Mouse (Mus musculus) erythroid progenitor cell, adult 5-6 weeks (primary cell): ENCODE measurements around the gene Gm16368. TPM values are rescaled to one million over a fixed set of nuclear protein-coding genes. Genes with fewer than 3 reads are reported as not detected.
"Not testable (repeated sequence)": the region's sequence is repeated elsewhere in the genome, so short reads cannot be mapped to it uniquely, and the experiment has no call there.

Experiments
- ATAC-seq: replicated peaks from 2 replicates; pipeline ENCODE4 v1.8.0; 2016; ENCODE audit warnings: moderate number of reproducible peaks, mild to moderate bottlenecking, moderate TSS enrichment, inconsistent platforms; ENCODE audit not compliant: poor library complexity, low FRiP score, severe bottlenecking
- total RNA-seq, 2 experiments: library from RNA; stranded (forward) in 1 of 2; stranded (reverse) in 1 of 2; fragments of 150-400 nt in 1 of 2; fragments of 186-747, 209-891 nt in 1 of 2; gene quantifications; 2 replicates each; pipeline versions ENCODE4 v1.2.3 to v1.2.4; 2015 to 2017; ENCODE audit warnings: low replicate concordance in 2 of 2

Gm16368 gene
- total RNA-seq (2015; ENCODE audit: low replicate concordance) (not detected in 2 replicates), total RNA-seq (2017; ENCODE audit: low replicate concordance) (not detected in 2 replicates)

DNA sequence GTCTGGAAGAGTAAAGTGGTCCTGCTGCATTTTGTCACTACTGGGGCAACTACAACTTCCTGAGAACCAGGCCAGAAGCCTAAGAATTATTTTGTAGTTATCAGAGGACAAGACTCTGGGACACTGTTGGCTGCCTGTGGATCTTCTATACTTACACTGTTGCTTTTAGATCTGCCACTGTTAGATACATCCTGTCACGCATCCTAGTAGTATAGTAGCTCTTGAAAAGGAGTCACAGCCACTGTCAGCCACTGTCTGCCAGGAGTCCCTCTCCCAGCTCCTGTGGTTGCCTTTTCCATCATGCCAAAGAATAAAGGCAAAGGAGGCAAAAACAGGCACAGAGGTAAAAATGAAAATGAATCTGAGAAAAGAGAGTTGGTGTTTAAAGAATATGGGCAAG, at the start of gene Gm16368:
Gene Gm16368 (plus strand): TSS at position 301 of the 400 bp plus-strand sequence.
- ATAC-seq, result not testable (repeated sequence)

- not testable (repeated sequence) for ATAC-seq
These were observed 44.4 kb upstream of the Gm16368 start for GRCm38 (mm10) chr12:88039062-88039461.

GRCm38 (mm10) chr12:88039703-88040102, 43.8 kb upstream of the Gm16368 start:
- not testable (repeated sequence) for ATAC-seq

DNA sequence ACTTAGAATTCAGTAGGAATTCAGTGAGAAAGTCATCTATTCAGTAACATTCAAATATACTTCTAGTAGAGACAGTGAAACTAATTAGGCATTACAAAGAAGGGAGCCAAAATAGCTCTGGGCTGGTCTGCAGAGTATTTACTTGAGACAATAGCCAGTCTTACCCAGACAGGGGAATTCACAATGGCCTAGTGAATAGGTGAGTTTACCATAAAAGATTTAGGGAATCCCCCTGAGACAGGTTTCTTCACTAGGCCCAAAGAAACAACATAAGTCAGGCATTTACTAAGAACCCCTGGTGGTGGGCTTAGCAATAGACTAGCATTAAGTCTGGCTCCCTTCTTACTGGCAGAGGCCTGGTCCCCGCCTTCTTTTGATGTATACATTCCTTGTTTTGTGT, 38.3 kb upstream of the Gm16368 start:
- not testable (repeated sequence) for ATAC-seq

Other genes starting within 250 kb of the Gm16368 start
- gene Gm2001, start 241.4 kb upstream of the Gm16368 start, total RNA-seq (2015; ENCODE audit: low replicate concordance), result not detected in 2 replicates
- not detected in 2 replicates for gene Gm2001, start 241.4 kb upstream of the Gm16368 start, total RNA-seq (2017; ENCODE audit: low replicate concordance)
- not detected in 2 replicates for gene Gm2016, start 209.6 kb upstream of the Gm16368 start, total RNA-seq (2015; ENCODE audit: low replicate concordance)
- gene Gm2016, start 209.6 kb upstream of the Gm16368 start, total RNA-seq (2017; ENCODE audit: low replicate concordance), result not detected in 2 replicates
- gene Gm2022, start 188.3 kb upstream of the Gm16368 start, total RNA-seq (2015; ENCODE audit: low replicate concordance), result not detected in 2 replicates
- gene Gm2022, start 188.3 kb upstream of the Gm16368 start, total RNA-seq (2017; ENCODE audit: low replicate concordance), result not detected in 2 replicates
- gene Gm2035, start 163.8 kb upstream of the Gm16368 start, total RNA-seq (2015; ENCODE audit: low replicate concordance), result not detected in 2 replicates
- not detected in 2 replicates for gene Gm2035, start 163.8 kb upstream of the Gm16368 start, total RNA-seq (2017; ENCODE audit: low replicate concordance)
- gene Gm2042, start 129.6 kb upstream of the Gm16368 start, total RNA-seq (2015; ENCODE audit: low replicate concordance), result not detected in 2 replicates
- gene Gm2042, start 129.6 kb upstream of the Gm16368 start, total RNA-seq (2017; ENCODE audit: low replicate concordance), result not detected in 2 replicates
- gene Gm2075, start 71.8 kb upstream of the Gm16368 start, total RNA-seq (2015; ENCODE audit: low replicate concordance), result not detected in 2 replicates
- not detected in 2 replicates for gene Gm2075, start 71.8 kb upstream of the Gm16368 start, total RNA-seq (2017; ENCODE audit: low replicate concordance)
- not detected in 2 replicates for gene Gm6803, start 64.9 kb upstream of the Gm16368 start, total RNA-seq (2015; ENCODE audit: low replicate concordance)
- 6.2 TPM in 1 of 2 replicates, not detected in the other for gene Gm6803, start 64.9 kb upstream of the Gm16368 start, total RNA-seq (2017; ENCODE audit: low replicate concordance)
- not detected in 2 replicates for gene Gm2056, start 56.7 kb upstream of the Gm16368 start, total RNA-seq (2015; ENCODE audit: low replicate concordance)
- not detected in 2 replicates for gene Gm2056, start 56.7 kb upstream of the Gm16368 start, total RNA-seq (2017; ENCODE audit: low replicate concordance)
- gene Gm10436, start 98.4 kb downstream of the Gm16368 start, total RNA-seq (2015; ENCODE audit: low replicate concordance), result not detected in 2 replicates
- gene Gm10436, start 98.4 kb downstream of the Gm16368 start, total RNA-seq (2017; ENCODE audit: low replicate concordance), result not detected in 2 replicates
- not detected in 2 replicates for gene Gm8332, start 166.4 kb downstream of the Gm16368 start, total RNA-seq (2015; ENCODE audit: low replicate concordance)
- gene Gm8332, start 166.4 kb downstream of the Gm16368 start, total RNA-seq (2017; ENCODE audit: low replicate concordance), result not detected in 2 replicates
- not detected in 2 replicates for gene Gm5662, start 190.8 kb downstream of the Gm16368 start, total RNA-seq (2015; ENCODE audit: low replicate concordance)
- not detected in 2 replicates for gene Gm5662, start 190.8 kb downstream of the Gm16368 start, total RNA-seq (2017; ENCODE audit: low replicate concordance)
- not detected in 2 replicates for gene Gm5039, start 240.3 kb downstream of the Gm16368 start, total RNA-seq (2015; ENCODE audit: low replicate concordance)
- not detected in 2 replicates for gene Gm5039, start 240.3 kb downstream of the Gm16368 start, total RNA-seq (2017; ENCODE audit: low replicate concordance)